Mouse (Mus musculus): ENCODE data around the gene Npas3.

DNA sequence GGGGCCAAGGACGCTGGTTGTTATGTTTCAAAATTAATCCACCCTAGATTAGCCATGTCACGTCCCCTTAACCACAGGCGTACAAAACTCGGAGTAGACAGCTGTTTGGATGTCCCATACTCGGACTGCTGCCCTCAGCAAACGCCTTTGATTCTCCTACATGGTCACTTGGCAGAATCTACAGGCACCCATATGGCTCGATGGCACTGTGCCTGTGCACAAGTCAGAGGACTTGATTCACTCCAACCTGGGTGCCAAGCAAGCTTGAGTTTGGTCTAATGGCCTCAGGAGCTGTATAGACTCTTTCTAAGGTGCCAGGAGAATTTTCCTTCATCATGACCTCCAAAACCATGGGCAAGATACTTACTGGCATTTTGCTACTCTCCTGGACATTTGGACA lies 363.6 kb downstream of the Npas3 start:
- no peak for TF ChIP-seq CTCF (IDR thresholded peaks at IDR 0.05; ENCODE audit: low read depth)
- TF ChIP-seq EP300 (optimal IDR thresholded peaks at IDR 0.05), result no peak

All from stomach, postnatal 0 days (tissue).